Mouse (Mus musculus): ENCODE measurements around the gene Filip1l. TPM values are rescaled to one million over a fixed set of nuclear protein-coding genes. Genes with fewer than 3 reads are reported as not detected.

The Filip1l gene
- polyA plus RNA-seq, 1 experiment from 2014 or later = 25.5 TPM

GRCm38 (mm10) chr16:57485265-57485664 lies 132.4 kb downstream of the Filip1l start:
- no peak for ATAC-seq (ENCODE audit: insufficient number of reproducible peaks, insufficient read depth, low FRiP score, low TSS enrichment, low read depth)
- Histone ChIP-seq H3K4me3 (replicated peaks) (no peak overlapping the region), H3K27ac (no peak overlapping the region), H3K36me3 (no peaks in the 10 kb centered on the region), H3K9ac (replicated peaks) (no peak overlapping the region), H3K27me3 (no peaks in the 10 kb centered on the region), H3K4me1 (replicated peaks) (peaks cover 22% of the 10 kb centered on the region), H3K9me3 (no peaks in the 10 kb centered on the region), H3K4me2 (no peak overlapping the region)
- 85% methylated on average over 9 of the region's 9 CpGs for WGBS

GRCm38 (mm10) chr16:57486266-57486665 lies 133.4 kb downstream of the Filip1l start:
- no peak for ATAC-seq (ENCODE audit: insufficient number of reproducible peaks, insufficient read depth, low FRiP score, low TSS enrichment, low read depth)
- H3K27ac ChIP-seq = no peak overlapping the region
- WGBS = 89% methylated on average over 5 of the region's 5 CpGs
- no peak overlapping the region for H3K4me2 ChIP-seq
- no peaks in the 10 kb centered on the region for H3K36me3 ChIP-seq
- no peak overlapping the region for H3K9ac ChIP-seq (replicated peaks)
- H3K27me3 ChIP-seq = no peaks in the 10 kb centered on the region
- H3K4me3 ChIP-seq (replicated peaks) = no peak overlapping the region
- no peaks in the 10 kb centered on the region for H3K9me3 ChIP-seq
- H3K4me1 ChIP-seq (replicated peaks) = peaks cover 22% of the 10 kb centered on the region

DNA sequence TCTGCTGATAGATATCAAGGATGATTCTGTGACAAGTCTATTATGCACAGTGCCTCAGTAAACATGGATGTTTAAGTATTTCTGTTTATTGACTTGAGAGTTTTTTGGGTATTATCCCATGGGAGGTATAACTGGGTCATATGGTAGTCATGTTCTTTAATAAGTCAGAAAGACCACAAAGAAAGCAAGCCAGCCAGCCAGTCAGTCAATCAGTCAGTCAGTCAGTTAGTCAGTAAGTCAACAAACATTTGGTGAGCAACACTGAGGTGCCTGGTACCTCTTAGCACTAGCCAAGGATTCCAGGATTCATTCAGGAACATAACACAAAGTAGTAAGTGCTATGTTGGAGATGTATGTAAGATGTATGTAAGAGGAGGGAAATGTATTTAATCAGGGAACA lies 135.8 kb downstream of the Filip1l start:
- H3K9ac ChIP-seq (replicated peaks) = no peak overlapping the region
- H3K27ac ChIP-seq = no peak overlapping the region
- ATAC-seq (ENCODE audit: insufficient number of reproducible peaks, insufficient read depth, low FRiP score, low TSS enrichment, low read depth) = no peak
- H3K36me3 ChIP-seq = no peaks in the 10 kb centered on the region
- no peak overlapping the region for H3K4me2 ChIP-seq
- no peaks in the 10 kb centered on the region for H3K9me3 ChIP-seq
- peaks cover 15% of the 10 kb centered on the region for H3K4me1 ChIP-seq (replicated peaks)
- H3K4me3 ChIP-seq (replicated peaks) = no peak overlapping the region
- no peaks in the 10 kb centered on the region for H3K27me3 ChIP-seq

GRCm38 (mm10) chr16:57490691-57491090 lies 137.8 kb downstream of the Filip1l start:
- Histone ChIP-seq H3K4me2 (no peak overlapping the region), H3K4me3 (replicated peaks) (no peak overlapping the region), H3K9ac (replicated peaks) (no peak overlapping the region), H3K4me1 (replicated peaks) (peaks cover 5% of the 10 kb centered on the region; the same call in 1 of the 2 replicates), H3K9me3 (no peaks in the 10 kb centered on the region), H3K27me3 (no peaks in the 10 kb centered on the region), H3K27ac (no peak overlapping the region), H3K36me3 (no peaks in the 10 kb centered on the region)
- WGBS = 89% methylated on average over 8 of the region's 8 CpGs
- no peak for ATAC-seq (ENCODE audit: insufficient number of reproducible peaks, insufficient read depth, low FRiP score, low TSS enrichment, low read depth)

DNA sequence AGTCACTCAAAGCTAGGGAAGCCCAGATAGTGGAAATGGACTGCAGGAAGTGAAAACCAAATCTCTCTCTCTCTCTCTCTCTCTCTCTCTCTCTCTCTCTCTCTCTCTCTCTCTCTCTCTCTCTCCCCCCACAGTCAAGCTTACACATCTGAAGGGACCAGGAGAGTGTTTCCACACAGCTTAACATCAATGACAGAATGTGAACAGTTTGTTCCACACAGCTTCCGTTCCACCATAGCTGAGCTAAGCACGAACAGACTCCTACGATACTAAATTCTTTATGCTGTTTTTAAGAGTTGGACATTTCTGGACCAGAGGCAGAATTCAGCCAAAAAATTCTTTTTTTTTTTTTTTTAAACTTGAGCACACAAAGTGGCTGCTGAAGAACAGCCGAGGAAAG lies 139.0 kb downstream of the Filip1l start:
- Histone ChIP-seq H3K9ac (replicated peaks) (no peak overlapping the region), H3K4me3 (replicated peaks) (no peak overlapping the region), H3K9me3 (no peaks in the 10 kb centered on the region), H3K4me1 (replicated peaks) (peaks cover 1% of the 10 kb centered on the region; the same call in 1 of the 2 replicates), H3K27me3 (no peaks in the 10 kb centered on the region), H3K4me2 (no peak overlapping the region), H3K27ac (no peak overlapping the region), H3K36me3 (no peaks in the 10 kb centered on the region)
- 90% methylated on average over 4 of the region's 4 CpGs for WGBS
- ATAC-seq (ENCODE audit: insufficient number of reproducible peaks, insufficient read depth, low FRiP score, low TSS enrichment, low read depth) = no peak

DNA sequence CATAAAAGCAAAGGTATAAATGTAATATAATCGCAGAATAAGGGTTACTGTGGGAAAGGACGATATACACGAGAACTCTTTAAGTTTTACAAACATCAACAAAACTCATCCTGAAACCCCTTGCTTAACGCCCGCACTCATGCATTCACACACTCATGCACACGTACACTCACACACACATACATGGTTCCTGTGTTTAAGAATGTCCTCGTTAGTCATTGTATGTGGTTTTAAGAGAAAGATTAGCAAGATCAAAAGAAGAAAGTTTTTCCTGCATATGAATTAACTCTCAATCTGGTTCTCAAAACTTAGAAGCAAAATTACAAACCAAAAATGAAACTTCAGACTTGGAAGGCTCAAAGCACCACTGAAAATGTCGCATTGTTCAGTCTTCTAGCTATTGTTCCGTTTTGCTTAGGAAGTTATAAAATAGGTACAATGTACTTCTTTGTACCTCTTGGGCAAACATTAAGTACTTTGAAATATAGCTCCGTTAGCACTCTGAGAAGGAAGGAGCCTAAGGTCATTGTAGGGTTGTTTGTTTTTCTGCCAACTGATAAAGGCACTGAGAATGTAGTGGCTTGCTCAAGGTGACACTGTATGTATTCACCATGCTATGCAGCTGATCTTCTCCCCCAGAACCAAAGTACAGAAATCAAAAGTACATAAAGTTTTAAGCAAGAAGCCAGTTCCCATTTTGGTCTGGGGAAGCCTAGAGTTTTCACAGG lies 142.7 kb downstream of the Filip1l start:
- H3K9me3 ChIP-seq = no peaks in the 10 kb centered on the region
- no peak overlapping the region for H3K4me3 ChIP-seq (replicated peaks)
- H3K4me2 ChIP-seq = no peak overlapping the region
- 78% methylated on average over 10 of the region's 10 CpGs for WGBS
- H3K27ac ChIP-seq = no peak overlapping the region
- H3K4me1 ChIP-seq (replicated peaks) = 0 out of 2 replicates have a peak, but pooled peaks cover 3% of the 10 kb centered on the region
- ATAC-seq (ENCODE audit: insufficient number of reproducible peaks, insufficient read depth, low FRiP score, low TSS enrichment, low read depth) = no peak
- H3K27me3 ChIP-seq = no peaks in the 10 kb centered on the region
- H3K36me3 ChIP-seq = no peaks in the 10 kb centered on the region
- H3K9ac ChIP-seq (replicated peaks) = no peak overlapping the region

DNA sequence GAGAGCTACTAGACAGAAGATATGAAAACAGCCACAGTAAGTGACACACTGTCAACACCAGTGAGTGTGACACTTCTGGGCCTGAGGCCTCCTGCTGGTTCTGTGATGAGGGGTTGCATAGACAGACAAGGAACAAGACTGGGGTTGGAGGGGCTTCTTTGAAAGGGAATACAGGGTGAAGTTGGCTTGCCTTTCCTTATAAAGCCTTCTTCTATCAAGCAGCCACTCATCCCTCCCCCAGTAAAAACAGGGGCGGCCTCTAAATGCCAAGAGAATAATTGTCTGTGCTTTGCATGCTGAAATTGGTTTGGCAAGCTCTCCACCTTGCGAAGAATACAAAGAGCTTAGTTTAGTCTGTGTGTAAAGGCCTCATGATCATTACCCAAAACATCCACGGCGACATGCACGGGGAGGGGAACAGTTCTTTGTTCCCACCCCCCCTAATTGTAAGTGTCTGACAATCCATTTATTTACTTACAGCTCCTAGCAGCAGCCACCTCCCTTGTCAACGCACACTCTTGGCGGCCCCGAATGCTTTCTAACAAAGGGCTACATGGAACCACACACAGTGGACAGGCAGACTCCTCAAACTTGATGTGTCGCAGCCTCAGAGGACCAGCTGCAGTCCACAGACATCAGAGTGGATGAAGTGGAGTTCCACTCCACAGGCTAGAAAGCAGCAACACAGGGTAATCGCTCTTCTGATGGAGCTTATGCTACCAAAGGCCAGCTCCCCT lies 143.7 kb downstream of the Filip1l start:
- Histone ChIP-seq H3K27me3 (no peaks in the 10 kb centered on the region), H3K4me1 (replicated peaks) (0 out of 2 replicates have a peak, but pooled peaks cover 3% of the 10 kb centered on the region), H3K4me3 (replicated peaks) (no peak overlapping the region), H3K27ac (no peak overlapping the region), H3K4me2 (no peak overlapping the region), H3K9me3 (no peaks in the 10 kb centered on the region), H3K36me3 (no peaks in the 10 kb centered on the region), H3K9ac (replicated peaks) (no peak overlapping the region)
- no peak for ATAC-seq (ENCODE audit: insufficient number of reproducible peaks, insufficient read depth, low FRiP score, low TSS enrichment, low read depth)
- WGBS = 76% methylated on average over 10 of the region's 10 CpGs

DNA sequence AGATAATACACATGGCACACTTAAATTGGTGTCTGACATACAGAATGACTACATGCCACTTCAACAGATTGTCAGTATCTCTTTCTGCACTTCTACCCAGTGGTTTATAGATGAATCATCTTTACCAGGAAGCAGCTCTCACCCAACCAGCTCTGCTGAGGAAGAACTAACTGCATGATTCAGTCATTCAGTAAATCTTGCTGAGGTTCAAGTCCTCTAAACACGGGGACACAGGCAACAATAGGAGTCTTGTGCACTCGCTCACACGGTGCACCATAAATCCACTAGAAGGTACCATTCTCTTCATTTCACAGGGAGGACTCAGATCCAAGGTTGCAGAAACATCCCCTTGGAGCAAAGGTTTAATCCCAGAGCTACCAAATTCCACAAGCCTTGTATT lies 148.0 kb downstream of the Filip1l start:
- 64% methylated on average over 3 of the region's 3 CpGs for WGBS
- Histone ChIP-seq H3K27ac (no peak overlapping the region), H3K4me3 (replicated peaks) (no peak overlapping the region), H3K4me1 (replicated peaks) (0 out of 2 replicates have a peak, but pooled peaks cover 3% of the 10 kb centered on the region), H3K9ac (replicated peaks) (no peak overlapping the region), H3K4me2 (no peak overlapping the region), H3K36me3 (no peaks in the 10 kb centered on the region), H3K9me3 (no peaks in the 10 kb centered on the region), H3K27me3 (no peaks in the 10 kb centered on the region)
- no peak for ATAC-seq (ENCODE audit: insufficient number of reproducible peaks, insufficient read depth, low FRiP score, low TSS enrichment, low read depth)

- no peaks in the 10 kb centered on the region for H3K4me1 ChIP-seq (replicated peaks)
- WGBS = 48% methylated on average over 2 of the region's 2 CpGs
- H3K27ac ChIP-seq = no peak overlapping the region
- no peaks in the 10 kb centered on the region for H3K36me3 ChIP-seq
- no peak overlapping the region for H3K9ac ChIP-seq (replicated peaks)
- ATAC-seq (ENCODE audit: insufficient number of reproducible peaks, insufficient read depth, low FRiP score, low TSS enrichment, low read depth) = no peak
- no peak overlapping the region for H3K4me2 ChIP-seq
- no peaks in the 10 kb centered on the region for H3K9me3 ChIP-seq
- no peaks in the 10 kb centered on the region for H3K27me3 ChIP-seq
- no peak overlapping the region for H3K4me3 ChIP-seq (replicated peaks)
These were observed 149.3 kb downstream of the Filip1l start for GRCm38 (mm10) chr16:57502230-57502629.

DNA sequence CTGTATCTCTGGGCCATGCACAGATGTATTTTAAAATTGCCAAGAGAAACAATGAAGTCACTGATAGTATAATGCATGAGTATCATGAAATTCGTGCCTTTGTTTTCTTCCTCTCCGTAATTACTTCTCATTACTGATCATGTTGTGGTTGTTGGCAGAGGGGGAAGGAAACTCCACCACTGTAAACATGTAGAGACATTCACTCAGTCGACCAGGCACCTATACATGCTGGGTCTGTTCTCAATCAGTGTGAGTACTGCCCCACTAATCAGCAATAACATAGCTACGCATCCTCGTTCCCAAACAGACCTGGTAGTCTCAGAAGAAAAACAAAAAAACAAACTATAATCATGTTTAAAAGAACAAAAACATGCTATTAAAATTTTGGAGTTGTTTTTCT lies 149.9 kb downstream of the Filip1l start:
- H3K4me2 ChIP-seq = no peak overlapping the region
- H3K27ac ChIP-seq = no peak overlapping the region
- ATAC-seq (ENCODE audit: insufficient number of reproducible peaks, insufficient read depth, low FRiP score, low TSS enrichment, low read depth) = no peak
- H3K36me3 ChIP-seq = no peaks in the 10 kb centered on the region
- WGBS = 38% methylated on average over 5 of the region's 5 CpGs
- no peak overlapping the region for H3K9ac ChIP-seq (replicated peaks)
- no peaks in the 10 kb centered on the region for H3K9me3 ChIP-seq
- no peaks in the 10 kb centered on the region for H3K4me1 ChIP-seq (replicated peaks)
- no peaks in the 10 kb centered on the region for H3K27me3 ChIP-seq
- no peak overlapping the region for H3K4me3 ChIP-seq (replicated peaks)

DNA sequence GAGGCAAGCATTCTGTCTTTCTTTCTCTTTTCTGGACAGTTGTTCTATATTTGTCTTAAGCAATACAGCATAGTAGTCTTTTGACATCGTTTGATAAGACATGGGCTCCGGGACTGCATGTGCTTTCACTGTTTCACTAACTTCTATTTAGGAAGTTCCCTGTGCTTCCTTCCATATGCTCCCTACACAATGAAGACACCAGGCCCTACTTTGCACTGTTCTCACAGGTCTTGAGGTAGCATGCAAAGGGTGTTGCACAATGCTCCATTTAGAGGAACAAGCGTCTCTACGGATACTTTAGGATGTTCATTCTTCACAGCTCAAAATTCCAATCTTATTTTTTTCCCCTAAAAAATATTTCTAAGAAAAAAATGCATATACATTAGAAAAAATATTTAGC lies 151.8 kb downstream of the Filip1l start:
- no peak for ATAC-seq (ENCODE audit: insufficient number of reproducible peaks, insufficient read depth, low FRiP score, low TSS enrichment, low read depth)
- no peaks in the 10 kb centered on the region for H3K9me3 ChIP-seq
- H3K27ac ChIP-seq = no peak overlapping the region
- no peak overlapping the region for H3K4me3 ChIP-seq (replicated peaks)
- no peak overlapping the region for H3K4me2 ChIP-seq
- no peaks in the 10 kb centered on the region for H3K27me3 ChIP-seq
- H3K4me1 ChIP-seq (replicated peaks) = no peaks in the 10 kb centered on the region
- H3K9ac ChIP-seq (replicated peaks) = no peak overlapping the region
- 94% methylated on average over 4 of the region's 4 CpGs for WGBS
- no peaks in the 10 kb centered on the region for H3K36me3 ChIP-seq

Data from limb, embryonic 12.5 days (tissue).